Mouse (Mus musculus) intestine, embryonic 14.5 days (tissue): Measurements from ENCODE around the gene Etl4. TPM values are rescaled to one million over a fixed set of nuclear protein-coding genes. Genes with fewer than 3 reads are reported as not detected.

Experiments
- ATAC-seq: fragments of 200-750 bp; cut with Nextera tagmentation; replicated peaks from 2 replicates; pipeline ENCODE4 v1.8.0; 2017; ENCODE audit warnings: low read depth, moderate number of reproducible peaks, moderate TSS enrichment, moderate library complexity; ENCODE audit not compliant: low FRiP score, low TSS enrichment
- DNase-seq: peaks from one replicate; pipeline ENCODE4 v3.0.0-alpha.2; 2018; ENCODE audit warnings: low spot score
- H3K27ac ChIP-seq: fragments of 300-500 bp; sonication (generic); 2 replicates; pipeline ENCODE4 v1.5.1; 2014; ENCODE audit warnings: low read depth, mild to moderate bottlenecking, control low read depth
- H3K27me3 ChIP-seq: fragments of 300-500 bp; sonication (generic); replicated peaks from 2 replicates; pipeline ENCODE4 v1.6.1; 2014; ENCODE audit warnings: low read length, control low read depth; ENCODE audit not compliant: control insufficient read depth, insufficient read depth
- H3K36me3 ChIP-seq: fragments of 300-500 bp; sonication (generic); 2 replicates; pipeline ENCODE4 v1.6.1; 2014; ENCODE audit warnings: low read length, control low read depth; ENCODE audit not compliant: control insufficient read depth, insufficient read depth
- H3K4me1 ChIP-seq: fragments of 300-500 bp; sonication (generic); replicated peaks from 2 replicates; pipeline ENCODE4 v1.6.1; 2014; ENCODE audit warnings: low read length, control low read depth, mixed read lengths; ENCODE audit not compliant: control insufficient read depth, insufficient read depth
- H3K4me2 ChIP-seq: fragments of 300-500 bp; sonication (generic); 2 replicates; pipeline ENCODE4 v1.6.1; 2014; ENCODE audit warnings: low read length
- H3K4me3 ChIP-seq: fragments of 300-500 bp; sonication (generic); 2 replicates; pipeline ENCODE4 v1.5.1; 2014; ENCODE audit warnings: low read depth, low read length, control low read depth, mixed read lengths
- H3K9ac ChIP-seq: fragments of 300-500 bp; sonication (generic); 2 replicates; pipeline ENCODE4 v1.6.1; 2014; ENCODE audit warnings: mild to moderate bottlenecking, low read length
- H3K9me3 ChIP-seq: fragments of 300-500 bp; sonication (generic); 2 replicates; pipeline ENCODE4 v1.6.1; 2016; ENCODE audit warnings: low read length, control low read depth; ENCODE audit not compliant: control insufficient read depth
- WGBS: fragments of 180-500 bp; shearing (Covaris S2); extraction: QIAGEN DNeasy Blood & Tissue Kit; methylation state at CpG from one replicate; pipeline ENCODE4 v1.1.7; 2014; 5-methylcytosine and 5-hydroxymethylcytosine counted together
- polyA plus RNA-seq: library from polyadenylated mRNA; unstranded; fragments of >200 nt; fragmentation: Nextera tagmentation; extraction: Ambion mirVana; gene quantifications from 2 replicates; pipeline ENCODE4 v1.2.1, GENCODE M21; 2014

The Etl4 gene
- polyA plus RNA-seq, 1 experiment from 2014 or later, result 47.8 TPM

DNA sequence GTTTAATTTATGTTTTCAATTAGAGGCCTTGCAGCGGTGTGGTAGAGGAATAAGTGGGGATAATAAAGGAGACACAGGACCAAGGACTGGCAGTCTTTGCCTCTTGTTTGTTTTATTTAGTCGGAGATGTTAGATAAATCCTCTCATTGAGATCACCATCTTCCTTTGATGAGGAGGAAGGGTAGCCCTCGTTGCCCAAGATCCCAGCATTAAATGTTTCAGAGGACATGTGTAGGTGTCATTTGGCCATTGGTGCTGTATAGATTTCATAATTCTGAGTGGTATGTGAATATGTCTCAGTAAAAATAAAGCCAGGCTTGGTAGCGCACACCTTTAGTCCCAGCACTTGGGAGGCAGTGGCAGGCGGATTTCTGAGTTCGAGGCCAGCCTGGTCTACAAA is 508.4 kb downstream of the Etl4 start:
- WGBS, result 73% methylated on average over 6 of the region's 6 CpGs
- Histone ChIP-seq H3K27me3 (no peaks in the 10 kb centered on the region), H3K36me3 (no peaks in the 10 kb centered on the region), H3K4me3 (no peak overlapping the region), H3K9ac (no peak overlapping the region), H3K4me1 (peaks cover 4% of the 10 kb centered on the region), H3K27ac (no peak overlapping the region), H3K4me2 (no peak overlapping the region), H3K9me3 (no peaks in the 10 kb centered on the region)
- no peak for DNase-seq
- ATAC-seq, result no peak

DNA sequence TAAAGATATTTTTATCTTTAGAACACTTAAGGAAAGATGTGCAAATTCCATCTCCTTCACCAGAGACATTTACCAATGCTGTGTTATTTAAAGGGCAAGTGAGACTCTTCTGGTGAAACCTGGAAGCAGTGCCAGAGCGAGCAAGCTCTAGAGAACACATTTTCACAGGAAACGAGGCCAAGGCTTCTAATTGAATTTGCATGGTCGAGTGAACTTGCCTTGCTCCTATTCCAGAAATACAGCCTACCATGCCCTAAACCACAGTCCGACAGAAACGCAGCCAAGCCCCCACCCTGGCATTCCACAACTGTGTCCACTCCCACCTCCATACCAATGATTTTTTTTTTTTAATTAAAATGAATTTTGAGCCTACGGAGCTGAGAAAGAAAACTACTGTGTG is 510.4 kb downstream of the Etl4 start:
- DNase-seq (no peak), ATAC-seq (no peak)
- Histone ChIP-seq H3K36me3 (no peaks in the 10 kb centered on the region), H3K4me3 (no peak overlapping the region), H3K9me3 (no peaks in the 10 kb centered on the region), H3K4me2 (no peak overlapping the region), H3K27me3 (no peaks in the 10 kb centered on the region), H3K27ac (no peak overlapping the region), H3K9ac (no peak overlapping the region), H3K4me1 (peaks cover 4% of the 10 kb centered on the region)
- WGBS, result 57% methylated on average over 6 of the region's 6 CpGs

DNA sequence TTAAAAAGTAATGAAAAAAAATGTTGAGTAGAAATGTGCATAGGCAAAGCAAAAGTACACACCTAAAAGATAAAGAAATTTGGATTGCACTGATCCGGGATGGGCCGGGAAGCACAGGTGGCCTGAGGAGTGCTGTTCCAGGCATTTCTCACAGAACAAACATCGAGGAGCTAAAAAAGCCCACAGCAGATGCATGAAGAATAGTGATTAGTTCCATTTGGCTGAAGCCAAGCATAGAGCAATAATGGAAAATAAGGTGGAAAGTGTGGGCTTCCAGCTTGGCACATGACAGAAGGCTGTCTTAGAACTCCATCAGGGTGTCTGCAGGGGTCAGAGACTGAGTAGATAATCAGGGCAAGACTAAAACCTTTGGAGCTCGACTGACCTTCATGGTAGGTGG is 512.7 kb downstream of the Etl4 start:
- H3K36me3 ChIP-seq, result no peaks in the 10 kb centered on the region
- DNase-seq (no peak), ATAC-seq (no peak)
- H3K9me3 ChIP-seq, result no peaks in the 10 kb centered on the region
- H3K4me2 ChIP-seq, result no peak overlapping the region
- H3K27ac ChIP-seq, result no peak overlapping the region
- no peak overlapping the region for H3K9ac ChIP-seq
- 75% methylated on average over 4 of the region's 4 CpGs for whole genome bisulfite sequencing
- H3K4me3 ChIP-seq, result no peak overlapping the region
- no peaks in the 10 kb centered on the region for H3K27me3 ChIP-seq
- H3K4me1 ChIP-seq, result no peaks in the 10 kb centered on the region

DNA sequence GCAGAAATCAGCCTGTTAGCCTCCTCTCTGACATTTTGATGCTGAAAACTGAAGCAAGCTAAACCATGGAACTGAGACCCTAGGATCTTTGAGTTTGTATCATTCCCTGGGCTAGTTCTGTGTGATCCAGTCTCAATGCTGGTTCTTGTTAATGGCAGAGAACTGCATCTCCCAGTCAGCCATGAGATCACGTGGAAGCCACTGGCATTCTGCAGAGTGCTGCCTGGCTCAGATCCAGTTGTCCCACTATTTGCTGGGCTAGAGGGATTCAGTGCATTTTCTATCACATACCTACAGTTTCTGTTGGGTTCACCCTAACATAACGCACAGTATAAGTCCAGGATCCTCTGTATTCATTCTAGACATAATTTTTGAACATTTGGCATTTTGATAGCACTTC is 524.1 kb downstream of the Etl4 start:
- no peaks in the 10 kb centered on the region for H3K4me1 ChIP-seq
- no peak overlapping the region for H3K4me2 ChIP-seq
- H3K36me3 ChIP-seq, result no peaks in the 10 kb centered on the region
- H3K27ac ChIP-seq, result no peak overlapping the region
- ATAC-seq (no peak), DNase-seq (no peak)
- no peak overlapping the region for H3K9ac ChIP-seq
- no peaks in the 10 kb centered on the region for H3K27me3 ChIP-seq
- no peaks in the 10 kb centered on the region for H3K9me3 ChIP-seq
- 86% methylated on average over 2 of the region's 2 CpGs for WGBS
- H3K4me3 ChIP-seq, result no peak overlapping the region

DNA sequence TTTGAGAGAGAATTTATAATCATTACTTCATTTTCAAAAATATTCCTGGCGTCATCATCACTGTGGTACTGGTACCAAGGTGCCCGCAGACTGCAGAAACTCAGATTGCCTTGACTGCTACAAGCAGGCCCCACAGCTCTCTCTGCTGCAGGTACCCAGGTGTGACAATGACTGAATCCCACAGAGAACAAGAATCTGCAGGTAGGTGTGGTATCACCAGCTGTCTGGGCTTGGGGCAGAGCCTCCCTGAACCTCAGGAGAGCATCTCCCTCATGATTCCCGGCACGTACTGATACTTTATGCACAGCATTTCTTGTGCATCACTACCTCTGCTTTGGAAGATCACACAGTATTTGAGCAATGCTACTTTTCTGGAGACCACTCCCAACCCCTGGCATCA is 526.0 kb downstream of the Etl4 start:
- 90% methylated on average over 4 of the region's 4 CpGs for WGBS
- no peak for ATAC-seq
- H3K9me3 ChIP-seq, result no peaks in the 10 kb centered on the region
- H3K36me3 ChIP-seq, result no peaks in the 10 kb centered on the region
- H3K4me3 ChIP-seq, result no peak overlapping the region
- no peak overlapping the region for H3K9ac ChIP-seq
- no peak for DNase-seq
- H3K4me1 ChIP-seq, result no peaks in the 10 kb centered on the region
- no peaks in the 10 kb centered on the region for H3K27me3 ChIP-seq
- no peak overlapping the region for H3K4me2 ChIP-seq
- H3K27ac ChIP-seq, result no peak overlapping the region

DNA sequence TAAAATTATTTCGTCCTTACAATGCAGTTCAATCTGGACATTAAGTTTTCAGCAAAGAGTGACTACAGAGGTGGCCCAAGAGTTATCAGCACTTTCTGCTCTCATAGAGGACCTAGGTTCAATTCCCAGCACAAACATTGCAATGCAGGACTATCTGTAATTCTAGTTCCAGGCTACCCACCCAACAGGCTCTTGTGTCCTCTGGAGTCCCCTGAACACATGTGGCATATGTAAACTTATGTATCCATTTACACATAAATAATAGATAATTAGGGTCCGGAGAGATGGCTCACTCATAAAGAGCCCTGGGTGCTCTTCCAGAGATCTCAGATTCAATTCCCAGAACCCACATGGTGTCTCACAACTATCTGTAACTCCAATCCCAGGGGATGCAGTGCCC is 533.2 kb downstream of the Etl4 start:
- 78% methylated on average over 2 of the region's 2 CpGs for WGBS
- no peaks in the 10 kb centered on the region for H3K9me3 ChIP-seq
- no peak for ATAC-seq
- H3K36me3 ChIP-seq, result no peaks in the 10 kb centered on the region
- H3K27ac ChIP-seq, result no peak overlapping the region
- H3K9ac ChIP-seq, result no peak overlapping the region
- no peak overlapping the region for H3K4me3 ChIP-seq
- H3K27me3 ChIP-seq, result no peaks in the 10 kb centered on the region
- no peak overlapping the region for H3K4me2 ChIP-seq
- H3K4me1 ChIP-seq, result peaks cover 6% of the 10 kb centered on the region
- DNase-seq, result no peak

DNA sequence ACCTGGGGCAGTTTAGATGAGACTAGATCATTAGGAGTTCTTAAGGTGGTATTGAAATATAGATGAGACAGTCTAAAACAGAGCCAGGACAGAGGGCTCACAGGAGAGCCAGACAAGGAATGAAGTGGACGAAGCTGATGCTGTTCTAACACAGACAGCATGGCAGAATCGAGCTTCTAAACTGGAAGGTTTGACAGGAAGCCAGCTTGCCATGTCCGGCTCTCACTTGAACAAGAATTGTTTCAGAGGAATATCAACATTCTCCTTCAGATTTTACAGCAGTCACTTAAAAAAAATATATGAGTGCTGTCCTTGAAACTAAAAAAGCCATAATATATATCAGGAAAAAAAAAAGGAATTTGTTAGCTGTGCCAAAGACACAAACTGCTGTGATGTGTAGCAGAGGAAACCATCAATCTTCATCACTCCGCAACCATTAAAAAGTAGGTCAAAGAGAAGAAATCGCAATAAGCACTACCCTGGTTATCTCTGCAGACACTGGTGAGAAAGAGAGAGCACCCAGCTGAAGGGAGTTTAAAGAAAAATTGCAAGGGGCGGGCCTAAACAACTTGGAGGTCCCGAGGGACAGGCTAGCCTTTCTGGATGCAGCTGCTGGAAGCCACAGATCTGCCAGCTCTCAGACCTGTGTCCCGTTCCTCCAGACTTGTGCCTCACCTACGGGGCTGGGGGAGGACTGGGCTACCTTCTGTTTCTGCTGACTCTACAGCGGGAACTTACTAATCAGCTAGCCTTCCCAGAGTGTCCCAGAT is 534.3 kb downstream of the Etl4 start:
- ATAC-seq, result no peak
- Histone ChIP-seq H3K27me3 (no peaks in the 10 kb centered on the region), H3K9me3 (no peaks in the 10 kb centered on the region), H3K4me2 (no peak overlapping the region), H3K4me1 (peaks cover 6% of the 10 kb centered on the region), H3K36me3 (no peaks in the 10 kb centered on the region), H3K9ac (no peak overlapping the region), H3K4me3 (no peak overlapping the region), H3K27ac (peak overlapping the region; percentile 70)
- no peak for DNase-seq
- 34% methylated on average over 10 of the region's 10 CpGs for WGBS

DNA sequence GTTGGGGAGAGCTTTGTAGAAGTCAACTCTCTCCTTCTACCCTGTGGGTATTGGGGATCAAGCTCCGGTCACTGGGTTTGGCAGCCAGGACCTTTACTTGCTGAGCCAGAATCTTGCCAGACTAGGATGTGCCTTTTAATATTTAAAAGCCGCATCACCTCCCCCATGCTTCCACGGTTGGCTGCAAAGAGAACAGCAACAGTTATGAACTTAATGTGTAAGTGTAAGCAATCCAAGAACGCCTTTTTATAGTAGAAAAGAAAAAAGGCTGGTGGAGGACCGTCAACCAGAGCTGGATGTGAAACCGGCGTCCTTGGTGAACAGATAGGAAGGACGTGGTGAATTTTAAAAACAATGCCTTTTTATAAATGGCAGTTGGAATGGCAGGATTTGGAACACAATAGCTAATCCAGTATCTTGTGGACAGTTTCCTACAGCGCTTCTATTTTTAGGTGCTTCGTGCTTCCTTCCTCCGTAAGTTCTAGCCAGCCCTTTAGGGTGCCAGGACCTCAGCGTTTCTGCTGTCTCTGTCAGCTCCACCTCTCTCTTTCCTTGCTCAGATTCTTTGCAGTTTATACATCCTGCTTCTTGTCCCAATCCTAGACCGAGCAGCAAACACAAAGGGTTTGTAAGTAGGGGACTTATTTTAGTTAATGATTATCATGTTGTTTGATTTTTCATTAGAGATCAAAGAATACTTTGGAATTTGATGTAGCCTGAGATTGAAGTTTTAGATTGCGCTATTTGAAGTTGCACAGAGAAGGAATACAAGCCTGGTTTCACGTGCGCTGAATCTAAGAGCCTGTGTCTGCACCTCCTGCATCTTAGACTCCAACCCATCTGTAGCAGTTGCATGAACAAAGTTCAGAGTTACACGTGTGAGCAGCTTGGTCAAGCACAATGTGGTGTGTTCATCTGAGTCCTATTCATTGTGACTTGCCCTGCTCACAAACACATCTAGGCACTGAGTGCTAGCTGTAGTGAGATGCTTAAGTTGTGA is 535.9 kb downstream of the Etl4 start:
- Histone ChIP-seq H3K27ac (peak overlapping the region; percentile 17; the same call in 1 of the 2 replicates), H3K9ac (no peak overlapping the region), H3K4me1 (peaks cover 9% of the 10 kb centered on the region), H3K4me2 (peak overlapping the region; percentile 1; the same call in 1 of the 2 replicates), H3K4me3 (no peak overlapping the region), H3K9me3 (no peaks in the 10 kb centered on the region), H3K27me3 (no peaks in the 10 kb centered on the region), H3K36me3 (no peaks in the 10 kb centered on the region)
- WGBS, result 54% methylated on average over 17 of the region's 17 CpGs
- peak; percentile 77 for ATAC-seq
- DNase-seq, result no peak
